Mouse (Mus musculus) hindbrain, embryonic 12.5 days (tissue): ENCODE results near the gene Cnot11. TPM values are rescaled to one million over a fixed set of nuclear protein-coding genes. Genes with fewer than 3 reads are reported as not detected.

Experiments
- ATAC-seq: fragments of 200-750 bp; cut with Nextera tagmentation; 2 replicates; pipeline ENCODE4 v1.8.0; 2017; ENCODE audit warnings: moderate TSS enrichment; ENCODE audit not compliant: low FRiP score
- H3K27ac ChIP-seq: fragments of 300-500 bp; sonication (generic); 2 replicates; pipeline ENCODE4 v1.5.1; 2016; ENCODE audit warnings: mild to moderate bottlenecking
- H3K27me3 ChIP-seq: fragments of 300-500 bp; sonication (generic); 2 replicates; pipeline ENCODE4 v1.6.1; 2016; ENCODE audit warnings: mild to moderate bottlenecking
- H3K36me3 ChIP-seq: fragments of 300-500 bp; sonication (generic); 2 replicates; pipeline ENCODE4 v1.6.1; 2016; ENCODE audit warnings: mild to moderate bottlenecking
- H3K4me1 ChIP-seq: fragments of 300-500 bp; sonication (generic); 2 replicates; pipeline ENCODE4 v1.6.1; 2016
- H3K4me2 ChIP-seq: fragments of 300-500 bp; sonication (generic); replicated peaks from 2 replicates; pipeline ENCODE4 v1.6.1; 2016; ENCODE audit warnings: mild to moderate bottlenecking
- H3K4me3 ChIP-seq: fragments of 300-500 bp; sonication (generic); 2 replicates; pipeline ENCODE4 v1.5.1; 2016; ENCODE audit warnings: mild to moderate bottlenecking
- H3K9ac ChIP-seq: fragments of 300-500 bp; sonication (generic); 2 replicates; pipeline ENCODE4 v1.6.1; 2016; ENCODE audit warnings: mild to moderate bottlenecking, moderate library complexity
- H3K9me3 ChIP-seq: fragments of 300-500 bp; sonication (generic); replicated peaks from 2 replicates; pipeline ENCODE4 v1.6.1; 2016; ENCODE audit warnings: mild to moderate bottlenecking
- WGBS: fragments of 180-500 bp; shearing (Covaris S2); methylation state at CpG from one replicate; pipeline ENCODE4 v1.1.7; 2016; 5-methylcytosine and 5-hydroxymethylcytosine counted together
- polyA plus RNA-seq: library from polyadenylated mRNA; unstranded; fragments of >200 nt; fragmentation: Nextera tagmentation; extraction: Ambion mirVana; gene quantifications from 2 replicates; pipeline ENCODE4 v1.2.1, GENCODE M21; 2016

Cnot11 gene
- polyA plus RNA-seq, 1 experiment from 2014 or later, result 28.7 TPM

DNA sequence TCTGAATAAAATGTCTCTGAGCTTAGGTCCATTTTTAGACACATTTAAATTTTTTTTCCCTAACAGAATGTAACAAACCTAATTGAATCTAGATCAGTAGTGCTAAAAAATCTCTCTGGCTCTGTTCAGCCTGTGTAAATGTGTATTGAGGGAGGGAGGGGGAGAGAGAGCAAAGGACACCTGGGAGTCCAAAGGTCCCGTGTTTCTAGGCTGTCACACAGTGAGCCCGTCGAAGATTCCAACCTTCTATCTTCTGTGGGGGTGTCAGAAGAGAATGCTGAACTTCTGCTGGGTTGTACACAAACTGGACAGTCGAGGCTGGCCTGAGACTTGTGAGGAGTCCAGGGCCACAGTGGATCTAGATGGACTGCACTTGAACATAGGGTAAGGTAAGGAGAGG, 57.3 kb downstream of the Cnot11 start:
- no peaks in the 10 kb centered on the region for H3K27me3 ChIP-seq
- ATAC-seq, result no peak
- H3K9ac ChIP-seq, result no peak overlapping the region
- no peaks in the 10 kb centered on the region for H3K4me1 ChIP-seq
- no peak overlapping the region for H3K4me3 ChIP-seq
- H3K36me3 ChIP-seq, result no peaks in the 10 kb centered on the region
- H3K4me2 ChIP-seq, result no peak overlapping the region
- H3K27ac ChIP-seq, result no peak overlapping the region
- no peaks in the 10 kb centered on the region for H3K9me3 ChIP-seq
- WGBS, result 78% methylated on average over 4 of the region's 4 CpGs

DNA sequence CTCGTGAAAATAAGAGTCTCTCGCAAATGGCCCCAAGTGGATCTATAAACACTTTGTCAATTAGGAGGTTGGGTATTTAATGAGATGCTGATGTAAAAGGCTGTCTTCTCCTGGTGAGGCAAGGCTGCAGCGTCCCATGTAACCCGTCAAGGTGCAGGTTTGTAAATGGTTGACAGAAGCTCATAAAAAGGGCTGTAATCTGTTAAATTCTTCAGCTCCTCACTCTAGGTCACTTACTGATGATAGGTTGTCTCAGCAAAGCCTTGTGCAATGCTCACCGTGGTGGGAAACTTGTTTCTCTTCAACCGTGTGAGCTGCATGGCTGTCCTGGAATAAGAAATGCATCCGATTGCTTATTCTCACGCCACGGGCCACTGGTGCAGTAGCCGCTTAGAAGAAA, 59.0 kb downstream of the Cnot11 start:
- Histone ChIP-seq H3K4me2 (no peak overlapping the region), H3K4me3 (no peak overlapping the region), H3K36me3 (no peaks in the 10 kb centered on the region), H3K9ac (no peak overlapping the region), H3K9me3 (no peaks in the 10 kb centered on the region), H3K27ac (no peak overlapping the region), H3K4me1 (no peaks in the 10 kb centered on the region), H3K27me3 (no peaks in the 10 kb centered on the region)
- ATAC-seq, result no peak
- WGBS, result 85% methylated on average over 10 of the region's 10 CpGs

Other genes with a start within 250 kb of the Cnot11 start
- 344 and 432 TPM in 2 replicates for gene Rpl31, start 167.2 kb upstream of the Cnot11 start, polyA plus RNA-seq
- gene Tbc1d8, start 56.2 kb upstream of the Cnot11 start, polyA plus RNA-seq, result 8.6 and 10.2 TPM in 2 replicates
- gene Rnf149, start 42.4 kb downstream of the Cnot11 start, polyA plus RNA-seq, result 37.7 and 39.0 TPM in 2 replicates
- 2.0 and 2.3 TPM in 2 replicates for gene Creg2, start 116.5 kb downstream of the Cnot11 start, polyA plus RNA-seq
- gene Rfx8, start 186.0 kb downstream of the Cnot11 start, polyA plus RNA-seq, result 0.63 and 0.93 TPM in 2 replicates